Mouse (Mus musculus) layer of hippocampus, adult 9-11 months (tissue): ENCODE data around the gene Bmp2k.

Experiments used
- DNase-seq: peaks from one replicate; pipeline ENCODE4 v3.0.0; 2022

Bmp2k gene

GRCm38 (mm10) chr5:97056791-97057450 lies 59.4 kb downstream of the Bmp2k start:
- no peak for DNase-seq

- no peak for DNase-seq
These were observed 63.4 kb downstream of the Bmp2k start for GRCm38 (mm10) chr5:97060864-97061263.

- DNase-seq = no peak
These were observed 64.6 kb downstream of the Bmp2k start for GRCm38 (mm10) chr5:97062041-97062440.

GRCm38 (mm10) chr5:97065746-97066145 lies 68.3 kb downstream of the Bmp2k start:
- DNase-seq = no peak

GRCm38 (mm10) chr5:97075476-97076151 lies 78.1 kb downstream of the Bmp2k start:
- DNase-seq = no peak

GRCm38 (mm10) chr5:97076167-97076566 lies 78.7 kb downstream of the Bmp2k start:
- DNase-seq = no peak

- DNase-seq = no peak
These were observed 80.2 kb downstream of the Bmp2k start for GRCm38 (mm10) chr5:97077676-97078075.

- no peak for DNase-seq
These were observed 81.2 kb downstream of the Bmp2k start for GRCm38 (mm10) chr5:97078641-97079040.

- DNase-seq = peak; percentile 58
These were observed 84.0 kb downstream of the Bmp2k start for GRCm38 (mm10) chr5:97081481-97081880.

GRCm38 (mm10) chr5:97083701-97084100 lies 86.2 kb downstream of the Bmp2k start:
- no peak for DNase-seq

GRCm38 (mm10) chr5:97084541-97084940 lies 87.1 kb downstream of the Bmp2k start:
- DNase-seq = no peak

- no peak for DNase-seq
These were observed 87.6 kb downstream of the Bmp2k start for GRCm38 (mm10) chr5:97085071-97085470.

GRCm38 (mm10) chr5:97087030-97087630 lies 89.6 kb downstream of the Bmp2k start:
- no peak for DNase-seq

- no peak for DNase-seq
These were observed 90.3 kb downstream of the Bmp2k start for GRCm38 (mm10) chr5:97087746-97088145.

- DNase-seq = no peak
These were observed 90.7 kb downstream of the Bmp2k start for GRCm38 (mm10) chr5:97088231-97088630.

- no peak for DNase-seq
These were observed 91.9 kb downstream of the Bmp2k start for GRCm38 (mm10) chr5:97089426-97089825.

GRCm38 (mm10) chr5:97090034-97090784 lies 92.7 kb downstream of the Bmp2k start:
- no peak for DNase-seq

- no peak for DNase-seq
These were observed 95.5 kb downstream of the Bmp2k start for GRCm38 (mm10) chr5:97092970-97093369.

- DNase-seq = no peak
These were observed 97.8 kb downstream of the Bmp2k start for GRCm38 (mm10) chr5:97095335-97095734.

GRCm38 (mm10) chr5:97097631-97098041 lies 100.1 kb downstream of the Bmp2k start:
- no peak for DNase-seq

- no peak for DNase-seq
These were observed 102.5 kb downstream of the Bmp2k start for GRCm38 (mm10) chr5:97099954-97100353.

GRCm38 (mm10) chr5:97108333-97108732 lies 110.8 kb downstream of the Bmp2k start:
- no peak for DNase-seq

GRCm38 (mm10) chr5:97110133-97110532 lies 112.6 kb downstream of the Bmp2k start:
- no peak for DNase-seq
